Mouse (Mus musculus): ENCODE results near the gene Chrna4.

DNA sequence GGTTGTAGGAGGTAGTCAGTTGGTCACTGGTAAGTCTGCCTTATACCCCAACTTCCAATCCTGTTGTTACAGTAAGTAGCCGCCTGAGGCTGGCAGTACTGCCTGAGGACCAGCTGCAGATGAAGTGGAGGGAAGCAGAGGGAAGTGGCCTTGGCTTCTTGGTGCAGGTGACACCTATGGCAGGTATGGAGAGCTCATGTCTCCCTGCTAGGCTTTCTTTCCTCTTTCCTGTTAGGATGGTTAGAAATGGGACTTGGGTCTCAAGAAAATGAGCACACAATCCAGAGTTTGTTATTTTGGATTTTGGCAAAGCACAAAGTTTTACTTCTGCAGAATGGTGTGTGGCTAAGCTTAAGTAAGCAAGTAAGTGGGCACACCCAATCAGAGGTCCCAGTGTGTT lies 54.4 kb downstream of the Chrna4 start:
- TF ChIP-seq POLR2A (IDR thresholded peaks at IDR 0.05; ENCODE audit: borderline replicate concordance, extremely low read depth, insufficient read depth, insufficient read length, poor library complexity, severe bottlenecking): no peak
- TF ChIP-seq CTCF (IDR thresholded peaks at IDR 0.05; ENCODE audit: borderline replicate concordance, extremely low read depth, insufficient read depth, insufficient read length): no peak
